Mouse (Mus musculus) bone marrow, adult 2 months (tissue): ENCODE measurements around the gene Cpox.

Source experiments
- CTCF ChIP-seq: fragments of 200-500 bp; IDR thresholded peaks from 2 replicates; pipeline ENCODE4 v1.5.1; 2011; ENCODE audit warnings: low read length, control low read depth; ENCODE audit not compliant: control insufficient read depth, insufficient read depth
- POLR2A ChIP-seq: fragments of 200-500 bp; IDR thresholded peaks from 2 replicates; pipeline ENCODE4 v1.6.1; 2011; ENCODE audit warnings: low read depth, mild to moderate bottlenecking, control low read depth, low read length, borderline replicate concordance; ENCODE audit not compliant: control insufficient read depth

DNA sequence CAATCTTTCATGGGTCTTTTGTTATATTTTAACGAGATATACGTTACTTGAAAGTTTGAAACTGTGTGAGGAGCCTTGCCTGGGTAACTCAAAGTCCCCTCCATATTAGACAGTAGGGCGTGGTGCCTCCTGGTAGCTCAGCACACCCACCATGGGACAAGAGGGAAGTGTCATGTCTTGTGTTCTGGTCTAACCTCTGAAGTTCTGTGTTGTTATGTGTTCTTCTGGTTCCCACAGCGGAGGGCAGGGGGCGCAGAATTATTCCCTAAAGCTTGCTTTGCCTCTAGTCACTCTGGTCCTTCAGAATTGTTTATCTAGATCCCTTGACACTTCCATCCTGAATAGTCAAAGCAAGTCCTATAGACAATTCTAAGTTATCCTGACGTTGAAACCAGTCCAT, 12.0 kb downstream of the Cpox start:
- no peak for TF ChIP-seq CTCF
- TF ChIP-seq POLR2A, result no peak
